Mouse (Mus musculus): ENCODE results near the gene Nf1. TPM values are rescaled to one million over a fixed set of nuclear protein-coding genes. Genes with fewer than 3 reads are reported as not detected.

Nf1 gene
- total RNA-seq, 2 experiments from 2014 or later: 60.4 to 69.7 TPM

GRCm38 (mm10) chr11:79460756-79461450 lies 121.4 kb downstream of the Nf1 start:
- DNase-seq: no peak

GRCm38 (mm10) chr11:79468097-79468496 lies 128.6 kb downstream of the Nf1 start:
- DNase-seq: no peak

- DNase-seq: no peak
Observed at GRCm38 (mm10) chr11:79483392-79483791, 143.9 kb downstream of the Nf1 start.

GRCm38 (mm10) chr11:79483876-79484528 lies 144.5 kb downstream of the Nf1 start:
- DNase-seq: no peak

- no peak for DNase-seq
Observed at GRCm38 (mm10) chr11:79484721-79485120, 145.2 kb downstream of the Nf1 start.

GRCm38 (mm10) chr11:79494976-79495800 lies 155.7 kb downstream of the Nf1 start:
- DNase-seq: no peak

GRCm38 (mm10) chr11:79502917-79503316 lies 163.4 kb downstream of the Nf1 start:
- no peak for DNase-seq

- DNase-seq: no peak
Observed at GRCm38 (mm10) chr11:79503845-79504244, 164.4 kb downstream of the Nf1 start, which contains the start of gene Omg. Omg (minus strand) TSS chr11:79504084.

GRCm38 (mm10) chr11:79504506-79504905 lies 165.0 kb downstream of the Nf1 start:
- DNase-seq: no peak

- no peak for DNase-seq
Observed at GRCm38 (mm10) chr11:79511970-79512369, 172.5 kb downstream of the Nf1 start.

- DNase-seq: no peak
Observed at GRCm38 (mm10) chr11:79515331-79515730, 175.8 kb downstream of the Nf1 start.

- DNase-seq: no peak
Observed at GRCm38 (mm10) chr11:79515798-79516197, 176.3 kb downstream of the Nf1 start.

- no peak for DNase-seq
Observed at GRCm38 (mm10) chr11:79519299-79519698, 179.8 kb downstream of the Nf1 start.

GRCm38 (mm10) chr11:79519878-79520291 lies 180.4 kb downstream of the Nf1 start:
- no peak for DNase-seq

GRCm38 (mm10) chr11:79520772-79521171 lies 181.3 kb downstream of the Nf1 start:
- no peak for DNase-seq

- no peak for DNase-seq
Observed at GRCm38 (mm10) chr11:79521930-79522329, 182.4 kb downstream of the Nf1 start.

- no peak for DNase-seq
Observed at GRCm38 (mm10) chr11:79522944-79523343, 183.5 kb downstream of the Nf1 start.

- DNase-seq: no peak
Observed at GRCm38 (mm10) chr11:79523560-79524309, 184.2 kb downstream of the Nf1 start, which contains the start of gene Evi2b. Evi2b (minus strand) TSS chr11:79523762.

- no peak for DNase-seq
Observed at GRCm38 (mm10) chr11:79524310-79524575, 184.8 kb downstream of the Nf1 start.

- DNase-seq: no peak
Observed at GRCm38 (mm10) chr11:79526549-79526948, 187.1 kb downstream of the Nf1 start.

GRCm38 (mm10) chr11:79527015-79527738 lies 187.7 kb downstream of the Nf1 start:
- peak; percentile 28 for DNase-seq

All from adrenal gland, postnatal 36 days (tissue).